Mouse (Mus musculus): ENCODE measurements around the gene Adam15. TPM values are rescaled to one million over a fixed set of nuclear protein-coding genes. Genes with fewer than 3 reads are reported as not detected.

Adam15 gene
- polyA plus RNA-seq, 1 experiment from 2014 or later: 53.2 TPM

DNA sequence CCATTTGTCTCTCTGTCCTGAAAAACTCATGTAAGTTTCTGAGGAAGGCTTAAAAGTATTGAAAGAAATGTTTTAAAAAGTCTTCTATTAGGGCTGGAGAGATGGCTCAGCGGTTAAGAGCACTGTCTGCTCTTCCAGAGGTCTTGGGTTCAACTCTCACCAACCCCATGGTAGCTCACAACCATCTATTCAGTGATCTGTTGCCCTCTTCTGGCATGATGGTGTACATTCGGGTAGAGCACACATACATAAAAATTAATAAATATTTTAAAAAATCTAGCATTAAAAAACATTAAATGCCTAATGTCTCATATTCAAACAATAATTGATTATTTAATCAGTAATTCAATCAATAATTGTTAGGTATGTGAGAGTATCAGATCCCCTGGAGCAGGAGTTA lies 49.3 kb downstream of the Adam15 start:
- Histone ChIP-seq H3K9ac (no peak overlapping the region), H3K27me3 (replicated peaks) (no peaks in the 10 kb centered on the region), H3K27ac (no peak overlapping the region), H3K36me3 (no peaks in the 10 kb centered on the region), H3K4me1 (no peaks in the 10 kb centered on the region), H3K4me3 (replicated peaks) (no peak overlapping the region), H3K9me3 (no peaks in the 10 kb centered on the region), H3K4me2 (peak overlapping the region; percentile 56; the same call in 1 of the 2 replicates)
- 67% methylated on average over 2 of the region's 2 CpGs for WGBS
- ATAC-seq (ENCODE audit: insufficient read depth, low FRiP score, low read depth): no peak

DNA sequence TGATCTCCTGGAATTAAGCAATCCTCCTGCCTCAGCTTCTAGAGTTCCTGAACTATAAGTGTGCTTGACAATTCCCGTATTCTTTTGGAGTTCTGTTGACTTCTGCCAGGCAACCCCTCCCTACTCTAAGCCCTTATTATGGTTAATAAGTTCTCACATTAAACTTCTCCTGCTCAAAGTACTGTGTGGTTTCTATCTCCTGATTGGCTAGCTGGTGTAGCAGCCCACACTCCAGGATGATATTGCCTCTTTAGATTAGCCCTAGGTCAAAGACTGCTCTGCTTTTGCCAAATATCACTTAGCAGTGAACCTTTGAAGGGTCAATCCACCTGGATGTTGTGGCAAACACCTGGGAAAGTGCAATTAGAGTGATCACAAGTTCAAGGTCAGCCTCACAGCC lies 49.7 kb downstream of the Adam15 start:
- Histone ChIP-seq H3K4me2 (peak overlapping the region; percentile 56), H3K4me1 (no peaks in the 10 kb centered on the region), H3K4me3 (replicated peaks) (peak overlapping the region; percentile 20; the same call in 1 of the 2 replicates), H3K36me3 (no peaks in the 10 kb centered on the region), H3K9ac (no peak overlapping the region), H3K9me3 (no peaks in the 10 kb centered on the region), H3K27me3 (replicated peaks) (no peaks in the 10 kb centered on the region), H3K27ac (no peak overlapping the region)
- ATAC-seq (ENCODE audit: insufficient read depth, low FRiP score, low read depth): no peak
- WGBS: 29% methylated on average over 1 of the region's 1 CpGs

DNA sequence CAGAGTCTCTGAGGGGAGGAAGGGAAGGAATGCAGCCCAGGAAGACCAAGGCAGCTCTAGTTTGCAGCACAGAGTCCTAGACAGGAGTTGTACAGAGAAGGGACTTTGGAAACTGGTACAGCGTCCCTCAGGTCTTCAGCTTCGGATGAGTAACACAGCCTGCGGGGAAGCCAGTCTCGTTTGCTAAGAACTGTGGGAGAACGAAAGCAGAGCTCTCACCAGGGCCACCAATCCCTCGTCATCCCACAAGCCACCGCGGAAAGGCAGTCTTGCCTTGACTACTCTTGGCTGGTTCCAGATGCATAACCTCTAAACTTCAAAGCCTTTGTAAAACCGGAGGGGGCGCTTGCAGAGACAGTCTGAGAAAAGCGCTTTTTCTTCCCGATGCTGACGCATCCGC lies 50.3 kb downstream of the Adam15 start:
- 2% methylated on average over 14 of the region's 14 CpGs for WGBS
- H3K4me3 ChIP-seq (replicated peaks): peak overlapping the region; percentile 20
- H3K27me3 ChIP-seq (replicated peaks): no peaks in the 10 kb centered on the region
- H3K4me1 ChIP-seq: no peaks in the 10 kb centered on the region
- no peaks in the 10 kb centered on the region for H3K36me3 ChIP-seq
- peak overlapping the region; percentile 56 for H3K4me2 ChIP-seq
- H3K9ac ChIP-seq: no peak overlapping the region
- no peaks in the 10 kb centered on the region for H3K9me3 ChIP-seq
- H3K27ac ChIP-seq: no peak overlapping the region
- no peak for ATAC-seq (ENCODE audit: insufficient read depth, low FRiP score, low read depth)

DNA sequence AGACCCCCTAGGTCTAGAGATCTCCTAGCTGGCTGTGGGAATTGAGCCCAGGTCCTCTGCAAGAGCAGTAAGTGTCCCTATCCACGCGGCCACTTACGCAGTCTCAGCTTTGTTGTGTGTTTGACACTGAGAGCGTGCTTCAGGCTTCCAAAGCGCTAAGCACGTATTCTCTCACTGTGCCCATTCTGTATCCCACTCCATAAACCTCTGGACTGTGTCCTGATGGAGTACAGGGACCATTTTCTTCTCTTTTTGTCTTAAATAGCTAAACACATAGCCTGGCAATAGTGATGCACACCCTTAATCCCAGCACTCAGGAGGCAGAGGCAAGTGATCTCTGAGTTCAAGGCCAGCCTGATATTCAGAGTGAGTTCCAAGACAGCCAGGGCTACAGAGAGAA lies 50.9 kb downstream of the Adam15 start:
- WGBS: 80% methylated on average over 6 of the region's 6 CpGs
- Histone ChIP-seq H3K27me3 (replicated peaks) (no peaks in the 10 kb centered on the region), H3K9me3 (no peaks in the 10 kb centered on the region), H3K27ac (no peak overlapping the region), H3K4me3 (replicated peaks) (no peak overlapping the region), H3K9ac (no peak overlapping the region), H3K4me2 (no peak overlapping the region), H3K36me3 (no peaks in the 10 kb centered on the region), H3K4me1 (no peaks in the 10 kb centered on the region)
- no peak for ATAC-seq (ENCODE audit: insufficient read depth, low FRiP score, low read depth)

DNA sequence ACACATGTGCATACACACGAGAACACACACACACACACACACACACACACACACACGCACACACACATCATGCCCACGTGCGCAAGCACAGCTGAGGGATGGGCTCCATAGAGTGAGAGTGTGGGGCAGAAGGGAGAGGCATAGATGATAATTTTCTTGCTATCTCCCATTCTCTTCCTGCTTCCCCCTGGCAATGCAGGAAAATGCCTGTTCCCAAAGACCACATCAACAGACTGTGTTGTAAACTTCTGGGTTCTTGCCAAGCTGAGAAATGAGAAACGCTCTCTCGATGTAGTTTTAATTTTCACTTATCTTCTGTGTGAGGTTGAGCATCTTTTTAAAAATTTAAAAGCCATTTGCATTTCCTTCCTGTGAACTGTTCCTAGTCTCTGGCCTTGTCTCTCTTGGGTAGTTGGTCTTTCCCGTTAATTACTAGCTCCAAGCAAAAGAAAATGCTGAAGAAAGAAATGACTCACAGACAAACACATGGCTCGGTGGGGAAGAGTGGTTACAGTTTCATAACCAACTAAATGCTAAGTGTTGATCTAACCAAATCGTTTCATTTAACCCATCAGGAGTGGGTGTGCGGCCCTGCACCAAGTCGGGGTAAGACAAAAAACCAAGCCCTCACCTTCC lies 52.9 kb downstream of the Adam15 start:
- 75% methylated on average over 11 of the region's 11 CpGs for WGBS

DNA sequence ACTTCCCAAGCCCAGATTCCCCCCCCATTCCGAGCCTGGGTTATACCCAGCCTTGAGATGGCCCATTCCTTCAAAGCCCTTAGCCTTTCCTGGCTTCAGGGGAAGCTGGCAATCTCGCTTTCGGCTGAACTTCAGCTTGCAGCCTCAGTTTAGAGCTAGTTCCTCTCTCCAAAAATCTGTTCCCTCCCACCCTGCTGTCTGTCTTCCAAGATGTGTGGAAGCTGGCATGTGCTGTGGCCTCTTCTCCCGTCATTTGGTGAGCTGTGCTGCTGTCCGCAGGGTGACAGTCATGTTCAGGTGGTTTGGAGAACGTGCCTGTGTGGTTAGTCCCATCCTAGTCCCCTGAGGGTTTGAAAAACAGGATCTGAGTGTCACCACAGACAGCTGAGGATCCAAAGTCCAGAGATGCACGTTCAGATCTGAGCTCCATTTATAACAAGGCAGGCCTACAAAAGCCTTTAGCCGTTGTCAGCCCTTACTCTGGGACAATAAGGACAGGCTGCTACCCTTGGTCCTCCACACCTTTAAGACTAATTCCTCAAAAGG lies 54.0 kb downstream of the Adam15 start:
- Histone ChIP-seq H3K9ac (no peak overlapping the region), H3K27ac (no peak overlapping the region), H3K9me3 (no peaks in the 10 kb centered on the region), H3K4me1 (no peaks in the 10 kb centered on the region), H3K4me2 (no peak overlapping the region), H3K27me3 (replicated peaks) (no peaks in the 10 kb centered on the region), H3K4me3 (replicated peaks) (no peak overlapping the region), H3K36me3 (no peaks in the 10 kb centered on the region)
- WGBS: 78% methylated on average over 8 of the region's 8 CpGs
- no peak for ATAC-seq (ENCODE audit: insufficient read depth, low FRiP score, low read depth)

More for the DNA sequence above, 52.9 kb downstream of the Adam15 start:
- no peak overlapping the region for H3K4me2 ChIP-seq
- H3K27ac ChIP-seq: no peak overlapping the region
- no peaks in the 10 kb centered on the region for H3K36me3 ChIP-seq
- no peaks in the 10 kb centered on the region for H3K9me3 ChIP-seq
- H3K4me1 ChIP-seq: no peaks in the 10 kb centered on the region
- no peaks in the 10 kb centered on the region for H3K27me3 ChIP-seq (replicated peaks)
- no peak overlapping the region for H3K9ac ChIP-seq
- no peak for ATAC-seq (ENCODE audit: insufficient read depth, low FRiP score, low read depth)
- no peak overlapping the region for H3K4me3 ChIP-seq (replicated peaks)

DNA sequence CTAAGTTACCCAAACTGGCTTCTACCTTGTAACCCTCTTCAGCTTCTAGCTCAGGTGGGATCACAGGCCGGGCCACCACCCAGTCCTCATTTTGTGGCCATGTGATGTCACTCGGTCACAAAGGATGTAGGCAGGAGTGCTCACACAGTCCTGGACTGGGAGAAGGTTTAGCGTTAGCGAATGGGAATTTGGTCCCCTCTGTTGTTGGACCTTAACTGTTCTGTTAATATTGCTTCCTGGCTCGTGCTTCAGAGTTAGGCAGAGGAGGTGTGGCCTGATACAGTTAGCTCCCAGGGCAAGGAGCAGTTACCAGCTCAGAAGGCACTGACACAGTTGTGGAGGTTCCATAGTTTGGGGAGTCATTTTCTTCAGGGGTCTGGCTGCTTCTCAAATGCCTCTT lies 55.6 kb downstream of the Adam15 start:
- Histone ChIP-seq H3K4me1 (no peaks in the 10 kb centered on the region), H3K9me3 (no peaks in the 10 kb centered on the region), H3K27ac (no peak overlapping the region), H3K36me3 (no peaks in the 10 kb centered on the region), H3K4me3 (replicated peaks) (no peak overlapping the region), H3K4me2 (no peak overlapping the region), H3K9ac (no peak overlapping the region), H3K27me3 (replicated peaks) (no peaks in the 10 kb centered on the region)
- no peak for ATAC-seq (ENCODE audit: insufficient read depth, low FRiP score, low read depth)
- 72% methylated on average over 5 of the region's 5 CpGs for WGBS

DNA sequence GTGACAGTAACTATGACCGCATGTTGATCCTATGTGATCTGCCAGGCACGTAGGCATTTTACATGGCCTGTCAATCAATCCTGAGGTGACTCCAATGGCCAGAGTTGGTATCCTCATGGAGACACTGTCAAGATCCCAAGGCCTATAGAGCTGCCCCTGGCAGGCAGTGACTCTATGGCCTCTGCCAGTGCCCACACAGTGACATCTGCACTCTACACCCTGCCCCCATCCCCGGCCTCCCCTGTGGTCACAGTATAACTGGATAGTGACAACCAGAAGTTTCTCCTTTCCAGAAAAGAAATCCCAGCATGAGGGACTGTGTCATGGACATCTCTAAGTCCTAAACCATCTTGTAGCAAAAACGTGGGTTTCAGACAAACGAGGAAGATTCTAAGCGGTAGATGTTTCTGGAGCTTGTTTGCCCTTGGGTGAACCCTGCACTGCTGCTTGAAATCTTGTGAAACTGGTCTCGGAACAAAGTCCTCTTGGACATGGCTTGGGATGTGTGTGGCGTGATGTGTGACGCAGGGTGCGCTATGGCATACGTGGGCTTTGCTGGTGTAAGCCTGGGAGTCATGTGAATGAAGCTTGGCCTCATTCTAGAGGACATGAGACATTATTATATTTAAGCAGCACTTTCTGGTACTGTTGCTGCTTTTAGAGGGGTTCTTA lies 56.4 kb downstream of the Adam15 start:
- no peaks in the 10 kb centered on the region for H3K9me3 ChIP-seq
- no peak overlapping the region for H3K4me2 ChIP-seq
- WGBS: 80% methylated on average over 11 of the region's 11 CpGs
- 0 out of 2 replicates have a peak, but pooled peaks cover 2% of the 10 kb centered on the region for H3K4me1 ChIP-seq
- H3K4me3 ChIP-seq (replicated peaks): no peak overlapping the region
- H3K9ac ChIP-seq: no peak overlapping the region
- H3K36me3 ChIP-seq: no peaks in the 10 kb centered on the region
- no peaks in the 10 kb centered on the region for H3K27me3 ChIP-seq (replicated peaks)
- H3K27ac ChIP-seq: no peak overlapping the region
- ATAC-seq (ENCODE audit: insufficient read depth, low FRiP score, low read depth): 0 out of 2 replicates have a peak, but pooled peaks have one; percentile 20

DNA sequence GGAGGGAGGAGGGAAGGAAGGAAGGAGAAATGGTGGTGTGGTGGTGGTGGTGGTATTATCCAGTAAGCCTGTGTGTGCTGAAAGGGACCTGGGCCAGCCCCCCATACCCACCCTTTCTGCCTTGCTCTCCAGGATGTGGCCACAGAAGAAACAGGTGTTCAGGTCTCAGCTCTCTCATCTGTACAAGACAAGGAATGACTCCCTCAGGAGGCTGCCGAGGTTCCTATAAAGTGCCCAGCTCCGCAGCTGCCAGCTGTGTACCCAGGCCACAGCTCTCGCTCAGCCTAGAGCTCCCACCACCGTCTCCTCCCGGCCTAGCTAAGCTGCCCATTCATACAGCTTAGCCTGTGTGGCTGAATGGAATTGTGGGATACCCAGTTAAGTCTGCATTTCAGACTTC lies 57.5 kb downstream of the Adam15 start:
- Histone ChIP-seq H3K4me2 (no peak overlapping the region), H3K4me1 (0 out of 2 replicates have a peak, but pooled peaks cover 4% of the 10 kb centered on the region), H3K4me3 (replicated peaks) (no peak overlapping the region), H3K36me3 (no peaks in the 10 kb centered on the region), H3K9me3 (no peaks in the 10 kb centered on the region), H3K9ac (no peak overlapping the region), H3K27ac (no peak overlapping the region), H3K27me3 (replicated peaks) (no peaks in the 10 kb centered on the region)
- no peak for ATAC-seq (ENCODE audit: insufficient read depth, low FRiP score, low read depth)
- 58% methylated on average over 5 of the region's 5 CpGs for WGBS

DNA sequence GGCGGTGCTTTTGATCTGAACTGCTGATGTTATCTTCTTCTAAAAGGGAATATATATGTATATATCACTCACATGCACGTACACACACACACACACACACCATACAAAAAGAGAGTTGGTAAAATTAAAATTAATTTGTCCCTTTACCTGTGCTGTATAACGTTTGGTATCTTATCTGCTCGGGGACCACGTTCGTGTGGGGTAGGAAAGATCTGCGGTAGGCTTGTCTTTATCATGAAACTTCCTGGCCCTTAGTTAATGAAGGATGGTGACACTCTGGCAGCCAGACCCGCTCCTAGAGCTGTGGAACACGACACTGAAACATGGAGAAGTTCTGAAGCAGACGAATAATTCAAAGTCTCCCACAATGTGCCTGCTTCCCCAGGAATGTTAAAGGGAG lies 57.9 kb downstream of the Adam15 start:
- WGBS: 47% methylated on average over 10 of the region's 10 CpGs

More for the DNA sequence above, 57.9 kb downstream of the Adam15 start:
- Histone ChIP-seq H3K27me3 (replicated peaks) (no peaks in the 10 kb centered on the region), H3K36me3 (no peaks in the 10 kb centered on the region), H3K4me3 (replicated peaks) (no peak overlapping the region), H3K27ac (no peak overlapping the region), H3K9me3 (no peaks in the 10 kb centered on the region), H3K9ac (no peak overlapping the region), H3K4me1 (0 out of 2 replicates have a peak, but pooled peaks cover 4% of the 10 kb centered on the region), H3K4me2 (no peak overlapping the region)
- no peak for ATAC-seq (ENCODE audit: insufficient read depth, low FRiP score, low read depth)
